Mouse (Mus musculus) CH12.LX (cell line): ENCODE data around the gene Osbp2. TPM values are rescaled to one million over a fixed set of nuclear protein-coding genes. Genes with fewer than 3 reads are reported as not detected.

Source experiments
- DNase-seq: peaks from one replicate; pipeline ENCODE4 v3.0.0-alpha.2; 2013; ENCODE audit errors: extremely low read depth
- H3K27ac ChIP-seq: 2 replicates; pipeline ENCODE4 v1.5.1; 2012; ENCODE audit warnings: low read depth, mild to moderate bottlenecking, control low read depth, moderate library complexity; ENCODE audit not compliant: insufficient read depth
- H3K27me3 ChIP-seq: replicated peaks from 2 replicates; pipeline ENCODE3; 2012; ENCODE audit warnings: inconsistent platforms
- H3K36me3 ChIP-seq, 2 experiments: replicated peaks in 1 of 2; 2 replicates each; pipeline versions ENCODE3 to v1.6.1; 2012; ENCODE audit warnings: inconsistent platforms in 1 of 2, low read length in 1 of 2, mild to moderate bottlenecking in 1 of 2, mixed read lengths in 1 of 2, moderate library complexity in 1 of 2; ENCODE audit not compliant: control insufficient read depth in 1 of 2, insufficient read depth in 1 of 2
- H3K4me1 ChIP-seq, 2 experiments: 2 replicates each; pipeline ENCODE4 v1.6.1; 2012; ENCODE audit warnings: inconsistent platforms in 1 of 2, moderate library complexity in 1 of 2; ENCODE audit not compliant: insufficient read depth in 2 of 2, control insufficient read depth in 1 of 2
- H3K4me2 ChIP-seq: 2 replicates; pipeline ENCODE4 v1.6.1; 2012; ENCODE audit warnings: low read depth, mild to moderate bottlenecking, control low read depth; ENCODE audit not compliant: poor library complexity, insufficient read depth, severe bottlenecking
- H3K4me3 ChIP-seq, 3 experiments: fragments of 150-350 bp in 1 of 3; sonication (generic) in 1 of 3; replicated peaks in 1 of 3; 2 replicates each; pipeline versions ENCODE3 to v1.5.1; 2011 to 2012; ENCODE audit warnings: low read depth in 2 of 3, low read length in 2 of 3, mild to moderate bottlenecking in 2 of 3, moderate library complexity in 2 of 3, control low read depth in 1 of 3, improper control_type of control experiment in 1 of 3, inconsistent platforms in 1 of 3, mixed read lengths in 1 of 3; ENCODE audit not compliant: poor library complexity in 1 of 3
- H3K79me2 ChIP-seq: replicated peaks from 2 replicates; pipeline ENCODE4 v1.6.1; 2012; ENCODE audit warnings: mild to moderate bottlenecking, moderate library complexity; ENCODE audit not compliant: control insufficient read depth, poor library complexity, insufficient read depth, severe bottlenecking; ENCODE audit errors: extremely low read depth
- H3K9ac ChIP-seq: 2 replicates; pipeline ENCODE4 v1.6.1; 2012; ENCODE audit warnings: low read depth, mild to moderate bottlenecking, control low read depth, moderate library complexity; ENCODE audit not compliant: insufficient read depth
- H3K9me3 ChIP-seq: replicated peaks from 2 replicates; pipeline ENCODE3; 2012; ENCODE audit warnings: low read length, inconsistent platforms, mixed read lengths
- ELF1 ChIP-seq: IDR thresholded peaks from 2 replicates; pipeline ENCODE4 v1.6.1; 2014; ENCODE audit warnings: low read depth, mild to moderate bottlenecking, inconsistent platforms, low read length, improper control_type of control experiment
- JUN ChIP-seq: IDR thresholded peaks from 2 replicates; pipeline ENCODE4 v1.6.1; 2011; ENCODE audit warnings: low read depth, mild to moderate bottlenecking, low read length, improper control_type of control experiment, moderate library complexity; ENCODE audit not compliant: insufficient read depth
- MAFK ChIP-seq: IDR thresholded peaks from 2 replicates; pipeline ENCODE4 v1.6.1; 2011; ENCODE audit warnings: low read length, improper control_type of control experiment; ENCODE audit not compliant: insufficient replicate concordance
- MYC ChIP-seq: IDR thresholded peaks from 2 replicates; pipeline ENCODE4 v1.6.1; 2011; ENCODE audit warnings: low read depth, mild to moderate bottlenecking, improper control_type of control experiment, low read length
- NRF1 ChIP-seq: IDR thresholded peaks from 2 replicates; pipeline ENCODE4 v1.6.1; 2014; ENCODE audit warnings: low read depth, mild to moderate bottlenecking, inconsistent platforms, low read length, improper control_type of control experiment, moderate library complexity
- POLR2AphosphoS2 ChIP-seq: IDR thresholded peaks from 2 replicates; pipeline ENCODE4 v1.6.1; 2011; ENCODE audit warnings: low read depth, low read length, improper control_type of control experiment
- RAD21 ChIP-seq: IDR thresholded peaks from 2 replicates; pipeline ENCODE4 v1.6.1; 2011; ENCODE audit warnings: low read depth, mild to moderate bottlenecking, low read length, improper control_type of control experiment, moderate library complexity
- USF1 ChIP-seq: IDR thresholded peaks from 2 replicates; pipeline ENCODE4 v1.6.1; 2014; ENCODE audit warnings: low read depth, mild to moderate bottlenecking, inconsistent platforms, low read length, improper control_type of control experiment
- USF2 ChIP-seq: conservative IDR thresholded peaks from 2 replicates; pipeline ENCODE4 v1.6.1; 2011; ENCODE audit warnings: low read depth, low read length, improper control_type of control experiment
- dilution Hi-C: fragments of 300-500 bp; cut with MboI; formaldehyde crosslinking; loops from 2 replicates; pipeline ENCODE4 v1.14.3; 2020; ENCODE audit warnings: low sequenced_read_pairs; ENCODE audit not compliant: extremely low pct_unique_long_range_greater_than_20kb, extremely low pct_ligation_motif_present
- in situ Hi-C: fragments of 300-500 bp; cut with MboI; formaldehyde crosslinking; loops from 3 replicates; pipeline ENCODE4 v1.14.3; 2019; ENCODE audit warnings: low sequenced_read_pairs, low pct_ligation_motif_present, low pct_unique_long_range_greater_than_20kb, mixed read lengths
- polyA plus RNA-seq: library from polyadenylated mRNA; unstranded; fragments of >175 nt; gene quantifications from 2 replicates; pipeline ENCODE4 v1.2.1, GENCODE M21; 2012; ENCODE audit warnings: low read depth; ENCODE audit not compliant: insufficient read length
- total RNA-seq, 2 experiments: library from RNA; depleted of rRNA; stranded (reverse); fragments of 300-350 nt in 1 of 2; fragments of >200 nt in 1 of 2; gene quantifications; 2 replicates each; pipeline ENCODE4 v1.2.3; 2012 to 2014

Osbp2 gene
- total and polyA plus RNA-seq, 3 experiments, result not detected

- H3K27ac ChIP-seq, result no peak overlapping the region
- peaks cover 14 to 37% of the 10 kb centered on the region in 2 experiments for H3K36me3 ChIP-seq
- in situ Hi-C loops, result loop anchor here (25.0 kb wide), 1 partner anchor 372 kb away; the partner anchor contains the start of gene Smtn
- no peaks in the 10 kb centered on the region for H3K9me3 ChIP-seq
- dilution Hi-C loops, result no loop called here
- H3K4me1 ChIP-seq, result peaks cover 28 to 45% of the 10 kb centered on the region in 2 experiments
- H3K4me2 ChIP-seq, result no peak overlapping the region
- H3K79me2 ChIP-seq, result no peaks in the 10 kb centered on the region
- H3K9ac ChIP-seq, result no peak overlapping the region
- H3K4me3 ChIP-seq, result no peak overlapping the region
- peaks cover 8% of the 10 kb centered on the region for H3K27me3 ChIP-seq
- no peak for TF ChIP-seq NRF1
- no peak for DNase-seq
Observed at GRCm38 (mm10) chr11:3909236-3909635, 45.5 kb upstream of the Osbp2 start.

- DNase-seq, result no peak
- Histone ChIP-seq H3K27ac (no peak overlapping the region), H3K4me2 (no peak overlapping the region), H3K4me3 (no peak overlapping the region), H3K9me3 (no peaks in the 10 kb centered on the region), H3K79me2 (no peaks in the 10 kb centered on the region), H3K27me3 (no peaks in the 10 kb centered on the region), H3K4me1 (peaks cover 8 to 19% of the 10 kb centered on the region in 2 experiments), H3K9ac (no peak overlapping the region), H3K36me3 (peaks cover 14 to 39% of the 10 kb centered on the region in 2 experiments)
- in situ Hi-C loops (loop anchor here (25.0 kb wide), 1 partner anchor 368 kb away; the partner anchor contains the start of gene Smtn), dilution Hi-C loops (no loop called here)
- TF ChIP-seq USF2 (no peak), MAFK (no peak), RAD21 (no peak)
Observed at GRCm38 (mm10) chr11:3905446-3905845, 41.7 kb upstream of the Osbp2 start.

- H3K4me3 ChIP-seq, result no peak overlapping the region
- DNase-seq, result no peak
- no peaks in the 10 kb centered on the region for H3K27me3 ChIP-seq
- in situ Hi-C loops (loop anchor here (25.0 kb wide), 1 partner anchor 367 kb away; the partner anchor contains the start of gene Smtn), dilution Hi-C loops (no loop called here)
- H3K36me3 ChIP-seq, result peaks cover 14 to 42% of the 10 kb centered on the region in 2 experiments
- H3K79me2 ChIP-seq, result no peaks in the 10 kb centered on the region
- H3K4me1 ChIP-seq, result peaks cover 2 to 11% of the 10 kb centered on the region in 2 experiments; a peak in 2 of 4 replicates
- H3K9me3 ChIP-seq, result no peaks in the 10 kb centered on the region
- no peak overlapping the region for H3K4me2 ChIP-seq
- no peak for TF ChIP-seq POLR2AphosphoS2
- no peak for TF ChIP-seq MYC
- no peak for TF ChIP-seq USF1
- no peak for TF ChIP-seq JUN
- no peak for TF ChIP-seq MAFK
- no peak for TF ChIP-seq ELF1
- TF ChIP-seq USF2, result no peak
- H3K9ac ChIP-seq, result no peak overlapping the region
- no peak overlapping the region for H3K27ac ChIP-seq
Observed at GRCm38 (mm10) chr11:3904673-3905072, 41.0 kb upstream of the Osbp2 start.
